Mouse (Mus musculus) CH12.LX (cell line): ENCODE measurements around the gene Angel2. TPM values are rescaled to one million over a fixed set of nuclear protein-coding genes. Genes with fewer than 3 reads are reported as not detected.

Experiments used
- DNase-seq: peaks from one replicate; pipeline ENCODE4 v3.0.0-alpha.2; 2013; ENCODE audit errors: extremely low read depth
- H3K27ac ChIP-seq: 2 replicates; pipeline ENCODE4 v1.5.1; 2012; ENCODE audit warnings: low read depth, mild to moderate bottlenecking, control low read depth, moderate library complexity; ENCODE audit not compliant: insufficient read depth
- H3K27me3 ChIP-seq: replicated peaks from 2 replicates; pipeline ENCODE3; 2012; ENCODE audit warnings: inconsistent platforms
- H3K36me3 ChIP-seq, 2 experiments: replicated peaks in 1 of 2; 2 replicates each; pipeline versions ENCODE3 to v1.6.1; 2012; ENCODE audit warnings: inconsistent platforms in 1 of 2, low read length in 1 of 2, mild to moderate bottlenecking in 1 of 2, mixed read lengths in 1 of 2, moderate library complexity in 1 of 2; ENCODE audit not compliant: control insufficient read depth in 1 of 2, insufficient read depth in 1 of 2
- H3K4me1 ChIP-seq, 2 experiments: 2 replicates each; pipeline ENCODE4 v1.6.1; 2012; ENCODE audit warnings: inconsistent platforms in 1 of 2, moderate library complexity in 1 of 2; ENCODE audit not compliant: insufficient read depth in 2 of 2, control insufficient read depth in 1 of 2
- H3K4me2 ChIP-seq: 2 replicates; pipeline ENCODE4 v1.6.1; 2012; ENCODE audit warnings: low read depth, mild to moderate bottlenecking, control low read depth; ENCODE audit not compliant: poor library complexity, insufficient read depth, severe bottlenecking
- H3K4me3 ChIP-seq, 3 experiments: fragments of 150-350 bp in 1 of 3; sonication (generic) in 1 of 3; replicated peaks in 1 of 3; 2 replicates each; pipeline versions ENCODE3 to v1.5.1; 2011 to 2012; ENCODE audit warnings: low read depth in 2 of 3, low read length in 2 of 3, mild to moderate bottlenecking in 2 of 3, moderate library complexity in 2 of 3, control low read depth in 1 of 3, improper control_type of control experiment in 1 of 3, inconsistent platforms in 1 of 3, mixed read lengths in 1 of 3; ENCODE audit not compliant: poor library complexity in 1 of 3
- H3K79me2 ChIP-seq: replicated peaks from 2 replicates; pipeline ENCODE4 v1.6.1; 2012; ENCODE audit warnings: mild to moderate bottlenecking, moderate library complexity; ENCODE audit not compliant: control insufficient read depth, poor library complexity, insufficient read depth, severe bottlenecking; ENCODE audit errors: extremely low read depth
- H3K9ac ChIP-seq: 2 replicates; pipeline ENCODE4 v1.6.1; 2012; ENCODE audit warnings: low read depth, mild to moderate bottlenecking, control low read depth, moderate library complexity; ENCODE audit not compliant: insufficient read depth
- H3K9me3 ChIP-seq: replicated peaks from 2 replicates; pipeline ENCODE3; 2012; ENCODE audit warnings: low read length, inconsistent platforms, mixed read lengths
- BHLHE40 ChIP-seq: IDR thresholded peaks from 2 replicates; pipeline ENCODE4 v1.6.1; 2011; ENCODE audit warnings: mild to moderate bottlenecking, low read depth, low read length, improper control_type of control experiment
- CHD1 ChIP-seq: IDR thresholded peaks from 2 replicates; pipeline ENCODE4 v1.6.1; 2012; ENCODE audit warnings: low read depth, low read length, improper control_type of control experiment, inconsistent platforms
- CHD2 ChIP-seq: IDR thresholded peaks from 2 replicates; pipeline ENCODE4 v1.6.1; 2011; ENCODE audit warnings: low read length, improper control_type of control experiment
- EP300 ChIP-seq: IDR thresholded peaks from 2 replicates; pipeline ENCODE4 v1.6.1; 2011; ENCODE audit warnings: low read length, improper control_type of control experiment
- ETS1 ChIP-seq: conservative IDR thresholded peaks from 2 replicates; pipeline ENCODE4 v1.6.1; 2012; ENCODE audit warnings: low read depth, mild to moderate bottlenecking, inconsistent platforms, low read length, improper control_type of control experiment, moderate library complexity
- HCFC1 ChIP-seq: IDR thresholded peaks from 2 replicates; pipeline ENCODE4 v1.6.1; 2012; ENCODE audit warnings: low read depth, mild to moderate bottlenecking, inconsistent platforms, low read length, improper control_type of control experiment
- IRF4 ChIP-seq: IDR thresholded peaks from 2 replicates; pipeline ENCODE4 v1.6.1; 2014; ENCODE audit warnings: low read depth, mild to moderate bottlenecking, inconsistent platforms, low read length, improper control_type of control experiment
- JUN ChIP-seq: IDR thresholded peaks from 2 replicates; pipeline ENCODE4 v1.6.1; 2011; ENCODE audit warnings: low read depth, mild to moderate bottlenecking, low read length, improper control_type of control experiment, moderate library complexity; ENCODE audit not compliant: insufficient read depth
- KAT2A ChIP-seq: IDR thresholded peaks from 2 replicates; pipeline ENCODE4 v1.6.1; 2012; ENCODE audit warnings: low read length, improper control_type of control experiment, inconsistent platforms; ENCODE audit not compliant: insufficient replicate concordance
- MAFK ChIP-seq: IDR thresholded peaks from 2 replicates; pipeline ENCODE4 v1.6.1; 2011; ENCODE audit warnings: low read length, improper control_type of control experiment; ENCODE audit not compliant: insufficient replicate concordance
- MYC ChIP-seq: IDR thresholded peaks from 2 replicates; pipeline ENCODE4 v1.6.1; 2011; ENCODE audit warnings: low read depth, mild to moderate bottlenecking, improper control_type of control experiment, low read length
- NELFE ChIP-seq: IDR thresholded peaks from 2 replicates; pipeline ENCODE4 v1.6.1; 2011; ENCODE audit warnings: low read depth, low read length, improper control_type of control experiment
- POLR2A ChIP-seq: IDR thresholded peaks from 2 replicates; pipeline ENCODE4 v1.6.1; 2011; ENCODE audit warnings: low read depth, mild to moderate bottlenecking, improper control_type of control experiment, low read length
- POLR2AphosphoS2 ChIP-seq: IDR thresholded peaks from 2 replicates; pipeline ENCODE4 v1.6.1; 2011; ENCODE audit warnings: low read depth, low read length, improper control_type of control experiment
- RAD21 ChIP-seq: IDR thresholded peaks from 2 replicates; pipeline ENCODE4 v1.6.1; 2011; ENCODE audit warnings: low read depth, mild to moderate bottlenecking, low read length, improper control_type of control experiment, moderate library complexity
- UBTF ChIP-seq: IDR thresholded peaks from 2 replicates; pipeline ENCODE4 v1.6.1; 2012; ENCODE audit warnings: low read depth, mild to moderate bottlenecking, inconsistent platforms, low read length, improper control_type of control experiment, moderate library complexity
- USF1 ChIP-seq: IDR thresholded peaks from 2 replicates; pipeline ENCODE4 v1.6.1; 2014; ENCODE audit warnings: low read depth, mild to moderate bottlenecking, inconsistent platforms, low read length, improper control_type of control experiment
- USF2 ChIP-seq: conservative IDR thresholded peaks from 2 replicates; pipeline ENCODE4 v1.6.1; 2011; ENCODE audit warnings: low read depth, low read length, improper control_type of control experiment
- ZC3H11A ChIP-seq: IDR thresholded peaks from 2 replicates; pipeline ENCODE4 v1.6.1; 2012; ENCODE audit warnings: low read depth, mild to moderate bottlenecking, inconsistent platforms, low read length, improper control_type of control experiment
- ZMIZ1 ChIP-seq: IDR thresholded peaks from 2 replicates; pipeline ENCODE4 v1.6.1; 2012; ENCODE audit warnings: low read depth, mild to moderate bottlenecking, inconsistent platforms, low read length, improper control_type of control experiment
- ZNF384 ChIP-seq: IDR thresholded peaks from 2 replicates; pipeline ENCODE4 v1.6.1; 2012; ENCODE audit warnings: low read depth, low read length, improper control_type of control experiment, inconsistent platforms
- dilution Hi-C: fragments of 300-500 bp; cut with MboI; formaldehyde crosslinking; loops from 2 replicates; pipeline ENCODE4 v1.14.3; 2020; ENCODE audit warnings: low sequenced_read_pairs; ENCODE audit not compliant: extremely low pct_unique_long_range_greater_than_20kb, extremely low pct_ligation_motif_present
- in situ Hi-C: fragments of 300-500 bp; cut with MboI; formaldehyde crosslinking; loops from 3 replicates; pipeline ENCODE4 v1.14.3; 2019; ENCODE audit warnings: low sequenced_read_pairs, low pct_ligation_motif_present, low pct_unique_long_range_greater_than_20kb, mixed read lengths
- polyA plus RNA-seq: library from polyadenylated mRNA; unstranded; fragments of >175 nt; gene quantifications from 2 replicates; pipeline ENCODE4 v1.2.1, GENCODE M21; 2012; ENCODE audit warnings: low read depth; ENCODE audit not compliant: insufficient read length
- total RNA-seq, 2 experiments: library from RNA; depleted of rRNA; stranded (reverse); fragments of 300-350 nt in 1 of 2; fragments of >200 nt in 1 of 2; gene quantifications; 2 replicates each; pipeline ENCODE4 v1.2.3; 2012 to 2014

Angel2 gene
- total and polyA plus RNA-seq, 3 experiments: 24.4 to 49.9 (median 34.8) TPM

- Histone ChIP-seq H3K27me3 (no peaks in the 10 kb centered on the region), H3K27ac (no peak overlapping the region), H3K9ac (no peak overlapping the region), H3K4me1 (peaks cover 0 to 15% of the 10 kb centered on the region in 2 experiments; a peak in 2 of 4 replicates), H3K4me3 (no peak overlapping the region), H3K36me3 (peaks cover 0 to 12% of the 10 kb centered on the region in 2 experiments), H3K4me2 (no peak overlapping the region), H3K9me3 (no peaks in the 10 kb centered on the region), H3K79me2 (no peaks in the 10 kb centered on the region)
- no peak for DNase-seq
- dilution Hi-C loops (no loop called here), in situ Hi-C loops (loop anchor here (10.0 kb wide), 1 partner anchor 332 kb away; no protein-coding TSS in a partner anchor)
- TF ChIP-seq KAT2A (no peak), BHLHE40 (no peak), ETS1 (no peak), JUN (no peak), MYC (no peak), MAFK (no peak), UBTF (no peak), CHD1 (no peak)
These were observed 28.1 kb downstream of the Angel2 start for GRCm38 (mm10) chr1:190953009-190953408.

DNA sequence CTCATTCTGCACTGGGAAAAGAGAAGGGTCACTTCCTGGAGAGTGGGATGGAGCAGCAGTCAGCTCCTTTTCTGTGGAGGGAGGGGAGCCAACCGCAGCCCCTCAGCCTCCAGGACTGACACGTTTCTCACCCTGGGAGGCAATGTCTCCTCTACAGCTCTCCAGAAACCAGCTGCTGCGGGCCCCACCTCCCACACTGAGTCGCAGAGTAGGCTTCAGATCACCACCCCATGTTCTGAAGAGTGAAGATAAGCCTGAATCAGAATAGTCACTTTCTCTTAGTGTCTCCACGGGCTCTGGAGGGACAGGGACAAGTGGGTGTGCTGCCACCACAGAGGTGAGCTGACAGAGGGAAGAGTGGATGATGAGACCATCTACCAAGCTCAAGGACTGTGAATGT lies 33.9 kb downstream of the Angel2 start:
- H3K27ac ChIP-seq: no peak overlapping the region
- TF ChIP-seq CHD1: no peak
- no peak for TF ChIP-seq CHD2
- TF ChIP-seq IRF4: no peak
- TF ChIP-seq POLR2AphosphoS2: no peak
- no peak for TF ChIP-seq RAD21
- no peak for TF ChIP-seq NELFE
- TF ChIP-seq ZNF384: no peak
- TF ChIP-seq ETS1: no peak
- no peak for TF ChIP-seq ZMIZ1
- TF ChIP-seq UBTF: no peak
- no peak for TF ChIP-seq USF1
- TF ChIP-seq EP300: no peak
- no peak for TF ChIP-seq ZC3H11A
- TF ChIP-seq KAT2A: no peak
- TF ChIP-seq USF2: no peak
- TF ChIP-seq POLR2A: no peak
- no peak for TF ChIP-seq HCFC1
- TF ChIP-seq BHLHE40: no peak
- no peak overlapping the region for H3K4me3 ChIP-seq
- no peaks in the 10 kb centered on the region for H3K9me3 ChIP-seq
- no peak for DNase-seq
- H3K9ac ChIP-seq: no peak overlapping the region
- in situ Hi-C loops (loop anchor here (10.0 kb wide), 1 partner anchor 326 kb away; no protein-coding TSS in a partner anchor), dilution Hi-C loops (no loop called here)
- H3K27me3 ChIP-seq: no peaks in the 10 kb centered on the region
- H3K79me2 ChIP-seq: no peaks in the 10 kb centered on the region
- H3K4me2 ChIP-seq: no peak overlapping the region
- H3K36me3 ChIP-seq: no peaks in the 10 kb centered on the region
- H3K4me1 ChIP-seq: peaks cover 0 to 4% of the 10 kb centered on the region in 2 experiments; a peak in 1 of 4 replicates
